Mouse (Mus musculus): ENCODE results near the gene Kif24.

Gene Kif24

GRCm38 (mm10) chr4:41406597-41406996 lies 58.1 kb downstream of the Kif24 start:
- DNase-seq (ENCODE audit: low read depth, low spot score), result no peak

GRCm38 (mm10) chr4:41401573-41401972 lies 63.1 kb downstream of the Kif24 start:
- no peak for DNase-seq (ENCODE audit: low read depth, low spot score)

GRCm38 (mm10) chr4:41401167-41401566 lies 63.5 kb downstream of the Kif24 start:
- DNase-seq (ENCODE audit: low read depth, low spot score), result no peak

GRCm38 (mm10) chr4:41399904-41400303 lies 64.8 kb downstream of the Kif24 start:
- DNase-seq (ENCODE audit: low read depth, low spot score), result no peak

- DNase-seq (ENCODE audit: low read depth, low spot score), result no peak
Observed at GRCm38 (mm10) chr4:41398353-41398752, 66.3 kb downstream of the Kif24 start.

- DNase-seq (ENCODE audit: low read depth, low spot score), result no peak
Observed at GRCm38 (mm10) chr4:41394651-41395050, 70.0 kb downstream of the Kif24 start.

- no peak for DNase-seq (ENCODE audit: low read depth, low spot score)
Observed at GRCm38 (mm10) chr4:41391015-41391414, 73.7 kb downstream of the Kif24 start.

- DNase-seq (ENCODE audit: low read depth, low spot score), result peak; percentile 84
Observed at GRCm38 (mm10) chr4:41390122-41390521, 74.6 kb downstream of the Kif24 start.

GRCm38 (mm10) chr4:41389240-41389639 lies 75.4 kb downstream of the Kif24 start:
- no peak for DNase-seq (ENCODE audit: low read depth, low spot score)

- DNase-seq (ENCODE audit: low read depth, low spot score), result no peak
Observed at GRCm38 (mm10) chr4:41388616-41389015, 76.1 kb downstream of the Kif24 start.

- DNase-seq (ENCODE audit: low read depth, low spot score), result no peak
Observed at GRCm38 (mm10) chr4:41387755-41388469, 76.8 kb downstream of the Kif24 start.

- no peak for DNase-seq (ENCODE audit: low read depth, low spot score)
Observed at GRCm38 (mm10) chr4:41386412-41386975, 78.2 kb downstream of the Kif24 start.

- no peak for DNase-seq (ENCODE audit: low read depth, low spot score)
Observed at GRCm38 (mm10) chr4:41381213-41381950, 83.3 kb downstream of the Kif24 start.

GRCm38 (mm10) chr4:41377567-41377966 lies 87.1 kb downstream of the Kif24 start:
- DNase-seq (ENCODE audit: low read depth, low spot score), result no peak

- DNase-seq (ENCODE audit: low read depth, low spot score), result no peak
Observed at GRCm38 (mm10) chr4:41369702-41370437, 94.8 kb downstream of the Kif24 start.

GRCm38 (mm10) chr4:41368198-41368597 lies 96.5 kb downstream of the Kif24 start:
- no peak for DNase-seq (ENCODE audit: low read depth, low spot score)

GRCm38 (mm10) chr4:41361059-41361458 lies 103.6 kb downstream of the Kif24 start:
- DNase-seq (ENCODE audit: low read depth, low spot score), result no peak

- no peak for DNase-seq (ENCODE audit: low read depth, low spot score)
Observed at GRCm38 (mm10) chr4:41359358-41359757, 105.3 kb downstream of the Kif24 start.

GRCm38 (mm10) chr4:41358669-41359068 lies 106.0 kb downstream of the Kif24 start:
- no peak for DNase-seq (ENCODE audit: low read depth, low spot score)

- no peak for DNase-seq (ENCODE audit: low read depth, low spot score)
Observed at GRCm38 (mm10) chr4:41357154-41357553, 107.5 kb downstream of the Kif24 start.

GRCm38 (mm10) chr4:41353265-41353664 lies 111.4 kb downstream of the Kif24 start:
- peak; percentile 37 for DNase-seq (ENCODE audit: low read depth, low spot score)

- no peak for DNase-seq (ENCODE audit: low read depth, low spot score)
Observed at GRCm38 (mm10) chr4:41352758-41353157, 111.9 kb downstream of the Kif24 start.
